Comparison of ENCODE assay signal across 30 mouse cellular contexts in the genomic region with DNA sequence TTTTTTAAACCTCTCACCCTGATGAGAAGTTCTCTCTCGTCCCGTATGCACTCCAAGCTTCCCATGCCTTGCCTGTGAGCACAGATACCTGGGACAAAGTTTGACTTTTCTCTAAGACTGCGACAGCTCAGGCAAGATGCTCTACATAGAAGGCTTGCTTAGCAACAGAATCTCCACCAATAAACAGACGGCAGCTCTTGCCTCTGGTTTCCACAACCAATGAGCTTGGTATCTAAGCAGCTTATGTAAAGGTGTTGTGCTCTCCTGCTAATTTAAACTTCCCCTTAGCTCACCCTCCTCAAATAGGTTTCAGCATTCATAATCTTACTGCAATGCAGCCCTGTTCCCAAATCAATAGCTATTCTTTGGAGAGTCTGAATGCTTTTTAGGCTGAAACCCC. TPM values are rescaled to one million over a fixed set of nuclear protein-coding genes. Genes with fewer than 3 reads are reported as not detected.
A peak's percentile ranks its signal among the peaks of the same experiment; 100 is the strongest.
DNase-seq lines count a peak whose midpoint lies in the region; ATAC-seq and TF ChIP-seq lines count a peak whose summit lies in the region.
"Had no signal": no experiment of that assay in that cellular context is flagged by ENCODE, and none has a peak within 500 bp of the region (broad histone marks: within the 10 kb centered on the region; RNA-seq: fewer than 3 reads in every experiment).

No protein-coding gene starts in this region.

- peak overlapping the region; percentile 93 for H3K27ac ChIP-seq in left cerebral cortex, adult 2 months
- H3K27ac ChIP-seq: embryonic facial prominence, embryonic 10.5 days; forebrain, embryonic 10.5 days; heart, adult 2 months; heart, embryonic 13.5 days; kidney, embryonic 15.5 days; limb, embryonic 10.5 days; liver, embryonic 15.5 days; lung, embryonic 15.5 days; midbrain, embryonic 13.5 days; neural tube, embryonic 12.5 days; stomach, embryonic 15.5 days had no signal

- TF ChIP-seq CTCF in left cerebral cortex, adult 2 months (IDR thresholded peaks at IDR 0.05) = no peak

- ATAC-seq in frontal cortex, adult (ENCODE audit: low TSS enrichment) = peak; percentile 82
- ATAC-seq: midbrain, embryonic 13.5 days had no signal

- H3K4me3 ChIP-seq in left cerebral cortex, adult 2 months = no peak overlapping the region
- H3K4me3 ChIP-seq: embryonic facial prominence, embryonic 10.5 days; forebrain, embryonic 10.5 days; heart, adult 2 months; heart, embryonic 13.5 days; kidney, embryonic 15.5 days; limb, embryonic 10.5 days; liver, embryonic 15.5 days; lung, embryonic 15.5 days; megakaryocyte, embryonic 14.5 days; midbrain, embryonic 13.5 days; neural tube, embryonic 12.5 days; stomach, embryonic 15.5 days had no signal

- intact Hi-C loops in left cerebral cortex, adult 2 months (cut with DNase I) = loop anchor here (2.0 kb wide), 1 partner anchor 49 kb away; no protein-coding TSS in a partner anchor

- DNase-seq in frontal cortex, postnatal 25 days (ENCODE audit: low spot score in 2 of 2) = no peak
- peak; percentile 36 for DNase-seq in retina, adult 2 months (ENCODE audit: low read depth, low spot score)
- DNase-seq in retina, postnatal 1 day = no peak
- peak in 1 of 2 experiments; percentile 45 for DNase-seq in left cerebral cortex, adult 2 months (ENCODE audit: extremely low spot score in 1 of 2, low spot score in 2 of 2)
- peak; percentile 93 for DNase-seq in telencephalon, adult 2 months (ENCODE audit: low read depth, low spot score)
- no peak for DNase-seq in spleen, adult 12 weeks (ENCODE audit: low spot score)
- DNase-seq in thymus, postnatal 0 days (ENCODE audit: low spot score) = no peak
- DNase-seq: adrenal gland, postnatal 10 days; cerebellum, adult 8-10 months; gastrocnemius, postnatal 25 days; heart, adult 2 months; heart, postnatal 14 days; kidney, adult 11 months; kidney, postnatal 36 days; liver; lung, postnatal 36 days; thymus, adult 18-20 months had no signal

RNA-seq across cellular contexts. Expression of gene Pla2g2d, which starts 26.1 kb away (rescaled TPM):
- total RNA-seq in left cerebral cortex, adult 2 months (2021) = under 1 TPM; 0.42 to 0.97 TPM
- polyA plus RNA-seq in thymus, postnatal 0 days (2015; fragmentation: Nextera tagmentation; extraction: Ambion mirVana) = 0.40 and 0.47 TPM in 2 replicates
- total RNA-seq: common myeloid progenitor, adult 5-6 weeks had no signal
- polyA plus RNA-seq: heart, embryonic 13.5 days; limb, embryonic 10.5 days; liver, embryonic 15.5 days; lung, embryonic 15.5 days had no signal

RNA-seq across cellular contexts. Expression of gene Pla2g2f, which starts 44.2 kb away (rescaled TPM):
- not detected for total RNA-seq in left cerebral cortex, adult 2 months (2021)
- polyA plus RNA-seq in thymus, postnatal 0 days (2015; fragmentation: Nextera tagmentation; extraction: Ambion mirVana) = 0.15 and 0.25 TPM in 2 replicates
- total RNA-seq: common myeloid progenitor, adult 5-6 weeks; gastrocnemius, postnatal 25 days had no signal
- polyA plus RNA-seq: embryonic facial prominence, embryonic 10.5 days; forebrain, embryonic 10.5 days; heart, embryonic 13.5 days; liver, embryonic 15.5 days; lung, embryonic 15.5 days had no signal

Comparison
In these comparisons a context has a peak if more than half of its experiments do, and no peak if none do; other contexts are left out.
1. DNase-seq: peak in retina, adult 2 months (single experiment) and telencephalon, adult 2 months (single experiment); none in frontal cortex, postnatal 25 days (0 of 2), retina, postnatal 1 day (single experiment), spleen, adult 12 weeks (single experiment) and thymus, postnatal 0 days (single experiment).